Mouse (Mus musculus) gonadal fat pad, adult 2 months (tissue): ENCODE data around the gene Dnmt3l. TPM values are rescaled to one million over a fixed set of nuclear protein-coding genes. Genes with fewer than 3 reads are reported as not detected.

Source experiments
- DNase-seq: peaks from one replicate; pipeline ENCODE4 v3.0.0-alpha.2; 2012; ENCODE audit warnings: low read depth
- polyA plus RNA-seq: library from polyadenylated mRNA; depleted of rRNA; stranded (reverse); fragments of >200 nt; gene quantifications from 2 replicates; pipeline ENCODE4 v1.2.3, GENCODE M21; 2012

Gene Dnmt3l
- polyA plus RNA-seq, 1 experiment: 6.6 TPM

GRCm38 (mm10) chr10:78031987-78032386, 9.8 kb upstream of the Dnmt3l start:
- DNase-seq: no peak

- no peak for DNase-seq
Measured at GRCm38 (mm10) chr10:78037139-78037538, 4.6 kb upstream of the Dnmt3l start.

- DNase-seq: no peak
Measured at GRCm38 (mm10) chr10:78042096-78042495, 349 bp downstream of the Dnmt3l start.

DNA sequence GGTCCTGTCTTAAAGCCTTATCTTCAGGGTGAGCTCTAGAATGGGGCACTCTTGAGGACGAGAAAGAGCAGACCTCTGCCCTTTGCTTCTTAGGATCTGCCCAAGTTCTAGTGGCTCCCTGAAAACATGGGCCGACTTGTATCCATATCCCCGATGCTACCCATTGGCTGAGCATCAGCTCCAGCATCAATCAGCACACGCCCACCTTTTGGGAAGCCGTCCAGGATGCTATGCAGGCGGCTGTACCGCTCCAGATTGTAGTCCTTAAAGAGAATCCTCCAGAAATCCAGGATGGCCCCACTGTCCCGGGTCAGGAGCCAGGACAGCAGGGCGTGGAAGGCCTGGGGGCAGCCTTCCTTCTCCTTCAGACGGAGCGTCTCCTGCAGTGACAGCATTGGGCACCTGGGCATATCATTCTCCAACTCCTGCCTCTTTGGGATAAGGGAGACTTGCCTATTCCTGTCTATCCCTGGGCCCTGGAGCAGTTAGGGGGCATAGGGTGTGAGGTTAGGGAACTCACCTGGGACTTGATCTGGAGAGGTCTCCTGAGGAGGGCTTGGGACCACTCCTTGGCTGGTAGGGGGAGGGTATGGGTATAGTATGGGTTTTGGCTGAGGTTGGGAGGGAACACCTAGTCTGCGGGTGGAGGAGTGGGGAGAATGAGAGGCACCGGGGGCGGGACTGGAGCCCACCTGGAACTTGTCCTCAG, 1.1 kb downstream of the Dnmt3l start:
- no peak for DNase-seq

GRCm38 (mm10) chr10:78043406-78043836, 1.7 kb downstream of the Dnmt3l start, which contains the start of gene Aire:
Gene Aire (minus strand): TSS chr10:78043610.
- DNase-seq: no peak

GRCm38 (mm10) chr10:78044531-78044930, 2.8 kb downstream of the Dnmt3l start:
- DNase-seq: no peak

DNA sequence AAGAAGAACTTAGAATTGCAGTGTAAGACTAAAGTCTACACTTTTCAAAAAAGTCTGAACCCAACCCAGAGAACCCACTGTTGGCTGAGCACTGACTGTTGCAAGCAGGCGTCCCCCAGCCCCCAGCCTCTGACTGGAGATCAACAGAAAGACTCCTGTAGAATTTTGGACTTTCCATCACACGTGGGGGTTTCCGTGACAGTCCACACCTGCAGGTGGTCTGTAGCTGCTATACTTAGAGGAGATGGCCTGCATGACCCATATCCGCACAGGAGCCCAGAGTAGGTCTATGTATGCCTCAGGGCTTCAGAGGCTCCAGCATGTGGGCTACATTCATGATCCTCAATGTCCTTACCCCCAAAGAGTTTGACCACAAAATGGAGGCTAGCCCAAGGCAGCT, 4.6 kb downstream of the Dnmt3l start:
- no peak for DNase-seq

DNA sequence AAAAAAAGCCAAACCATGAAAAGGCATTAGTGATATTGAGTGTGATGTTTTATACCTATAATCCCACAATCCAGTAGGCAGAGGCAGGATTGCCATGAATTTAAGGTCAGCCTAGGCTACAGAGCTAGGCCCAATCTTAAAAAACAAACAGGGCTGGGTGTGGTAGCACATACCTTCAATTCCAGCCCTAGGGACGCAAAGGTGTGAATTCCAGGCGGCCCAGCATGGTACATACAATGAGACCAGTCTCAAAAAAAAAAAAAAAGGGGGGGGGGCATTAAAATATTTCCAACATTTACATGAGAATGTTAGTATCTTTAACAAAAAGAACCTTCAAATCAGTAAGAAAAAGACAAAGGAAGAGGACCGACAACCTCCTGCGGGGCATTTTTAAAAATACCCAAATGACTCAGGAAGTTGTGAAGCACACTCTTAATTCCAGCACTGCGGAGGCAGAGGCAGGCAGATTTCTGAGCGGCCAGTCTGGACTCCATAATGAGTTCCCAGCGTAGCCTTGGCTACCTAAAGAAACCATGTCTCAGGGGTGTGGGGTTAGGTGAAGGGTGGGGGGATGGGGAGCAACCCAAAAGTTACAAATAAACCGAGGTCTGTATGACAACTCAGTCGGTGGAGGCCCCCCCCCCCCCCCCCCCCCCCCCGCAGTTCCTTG, 6.4 kb downstream of the Dnmt3l start:
- DNase-seq: no peak

- no peak for DNase-seq
Measured at GRCm38 (mm10) chr10:78049519-78050035, 7.8 kb downstream of the Dnmt3l start.

GRCm38 (mm10) chr10:78054633-78055565, 13.2 kb downstream of the Dnmt3l start:
- DNase-seq: no peak

DNA sequence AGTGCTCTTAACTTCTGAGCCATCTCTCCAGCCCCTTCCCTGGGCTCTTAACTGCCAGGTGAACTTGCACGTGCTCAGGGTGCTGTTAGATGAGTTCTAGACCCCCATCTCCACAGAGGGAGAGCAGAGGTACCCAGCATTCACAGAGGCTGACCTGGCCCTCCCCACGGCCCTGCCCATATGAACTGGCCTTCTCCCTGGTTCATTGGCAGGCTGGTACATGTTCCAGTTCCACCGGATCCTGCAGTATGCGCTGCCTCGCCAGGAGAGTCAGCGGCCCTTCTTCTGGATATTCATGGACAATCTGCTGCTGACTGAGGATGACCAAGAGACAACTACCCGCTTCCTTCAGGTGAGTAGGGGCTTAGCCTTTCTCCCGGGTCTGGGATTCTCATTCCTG, 15.3 kb downstream of the Dnmt3l start:
- no peak for DNase-seq

- no peak for DNase-seq
Measured at GRCm38 (mm10) chr10:78063122-78063521, 21.4 kb downstream of the Dnmt3l start.

- DNase-seq: no peak
Measured at GRCm38 (mm10) chr10:78067226-78067625, 25.5 kb downstream of the Dnmt3l start.

DNA sequence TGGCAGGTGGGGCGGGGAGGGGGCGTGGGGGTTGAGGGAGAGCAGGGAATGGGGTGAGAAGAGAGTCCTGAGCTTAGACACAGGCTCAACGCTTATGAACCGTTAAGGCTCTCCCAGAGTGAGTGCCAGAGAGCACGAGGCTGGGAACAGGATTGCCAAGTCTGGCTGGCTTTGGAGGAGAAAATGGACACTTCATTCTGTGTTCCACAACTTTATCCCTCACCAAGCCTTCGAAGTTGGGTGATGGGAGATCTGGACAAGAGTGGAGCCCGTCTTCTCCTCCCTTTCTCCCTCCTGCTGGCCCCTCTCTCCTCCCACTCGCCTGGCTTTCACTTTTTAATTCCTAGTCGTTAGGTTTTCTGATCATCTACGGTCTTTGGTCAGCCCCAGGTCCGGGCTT, 26.8 kb downstream of the Dnmt3l start:
- no peak for DNase-seq

DNA sequence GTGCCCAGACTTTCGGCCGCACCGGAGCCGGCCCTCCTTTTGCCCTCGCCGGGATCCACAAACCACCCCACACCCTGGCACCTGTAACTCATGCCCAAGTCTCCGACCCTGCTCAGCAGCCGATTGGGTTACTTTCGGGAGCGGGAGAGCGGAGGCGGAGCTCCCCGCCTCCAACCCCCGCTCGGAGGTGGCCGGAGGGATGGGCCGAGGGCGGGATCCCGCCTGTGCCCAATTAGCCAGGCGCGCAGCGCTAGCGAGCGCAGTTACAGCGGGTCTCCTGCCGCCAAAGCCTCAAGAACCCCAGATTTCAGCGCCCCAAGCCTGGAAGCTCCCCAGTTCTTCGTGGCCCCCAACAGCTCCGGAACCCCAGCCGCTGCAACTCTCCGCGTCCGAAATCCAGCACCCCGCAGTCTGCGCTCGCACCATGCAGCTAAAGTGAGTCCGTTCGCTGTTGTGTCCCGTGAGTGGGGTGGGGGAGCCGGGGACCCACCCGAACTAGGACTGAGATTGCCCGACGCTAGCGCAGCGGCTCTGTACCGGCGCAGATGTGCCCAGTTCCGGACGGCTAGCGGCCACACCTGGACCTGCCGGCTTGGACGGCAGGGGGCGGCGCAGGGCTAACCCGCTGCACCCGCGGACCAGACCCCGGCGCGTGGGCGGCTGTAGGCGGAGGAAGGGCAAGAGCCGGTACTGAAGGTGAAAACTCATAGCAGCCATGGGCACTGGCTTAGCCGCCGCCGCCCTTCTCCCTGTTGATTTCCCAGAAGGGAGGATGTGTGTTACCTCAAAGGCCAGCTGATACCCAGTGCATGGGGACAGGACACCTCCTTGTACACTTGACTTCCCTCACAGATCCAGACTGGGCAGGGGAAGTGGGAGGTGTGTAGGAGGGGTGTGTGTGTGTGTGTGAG, 27.6 kb downstream of the Dnmt3l start, which contains the start of gene Icosl:
Icosl (plus strand) TSS at position 202 of the 911 bp plus-strand sequence.
- DNase-seq: no peak

DNA sequence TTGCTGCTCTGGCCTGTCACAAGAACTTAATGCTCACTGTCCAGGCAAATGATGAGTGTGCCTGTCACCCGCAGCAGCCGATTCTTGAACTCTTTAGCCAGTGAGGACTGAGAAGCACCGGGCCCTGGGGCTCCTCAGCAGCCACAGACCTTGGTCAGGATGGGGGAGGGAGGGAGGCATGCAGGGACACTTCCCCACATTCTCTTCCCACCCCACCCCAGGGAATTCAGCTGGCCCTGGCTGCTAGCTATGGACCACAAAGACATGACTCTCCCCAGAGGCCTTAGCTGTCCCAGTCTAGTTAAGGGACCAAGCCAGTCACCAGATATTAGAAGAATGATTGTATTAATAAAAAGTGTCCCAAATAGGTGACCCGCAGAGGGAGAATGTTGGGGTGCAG, 32.4 kb downstream of the Dnmt3l start:
- DNase-seq: no peak

DNA sequence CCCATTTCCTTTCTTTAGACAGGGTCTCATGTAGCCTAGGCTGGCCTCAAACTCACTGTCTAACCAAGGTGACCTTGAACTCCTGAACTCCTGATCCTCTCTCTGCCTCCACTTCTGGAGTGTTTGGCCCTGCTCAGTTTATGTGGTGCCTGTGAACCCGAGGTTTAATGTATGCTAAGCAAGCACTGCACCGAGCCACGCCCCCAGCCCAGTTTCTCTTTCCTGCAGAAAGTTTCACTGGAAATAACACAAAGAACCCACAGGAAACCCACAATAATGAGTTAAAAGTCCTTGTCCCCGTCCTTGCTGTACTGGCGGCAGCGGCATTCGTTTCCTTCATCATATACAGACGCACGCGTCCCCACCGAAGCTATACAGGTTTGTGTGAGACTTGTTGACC, 33.2 kb downstream of the Dnmt3l start:
- no peak for DNase-seq

DNA sequence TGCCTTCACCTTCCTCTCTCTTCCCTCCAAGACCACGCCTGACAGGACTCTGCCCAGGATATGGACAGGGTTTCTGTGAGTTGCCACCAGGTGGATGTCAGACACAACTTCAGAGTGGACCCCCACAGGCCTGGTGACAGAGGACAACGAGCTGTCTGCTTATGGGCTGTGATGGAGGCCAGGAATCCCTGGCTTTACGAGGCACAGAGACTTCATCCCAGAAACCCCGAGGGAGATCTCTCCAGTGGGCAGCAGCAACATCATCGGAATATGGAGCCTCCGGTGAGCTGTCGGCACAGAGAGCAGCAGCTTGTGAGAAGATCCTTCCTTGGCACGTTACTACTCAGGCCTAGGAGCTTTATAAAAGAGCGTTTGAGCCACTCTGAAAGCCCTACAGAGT, 36.1 kb downstream of the Dnmt3l start:
- no peak for DNase-seq

DNA sequence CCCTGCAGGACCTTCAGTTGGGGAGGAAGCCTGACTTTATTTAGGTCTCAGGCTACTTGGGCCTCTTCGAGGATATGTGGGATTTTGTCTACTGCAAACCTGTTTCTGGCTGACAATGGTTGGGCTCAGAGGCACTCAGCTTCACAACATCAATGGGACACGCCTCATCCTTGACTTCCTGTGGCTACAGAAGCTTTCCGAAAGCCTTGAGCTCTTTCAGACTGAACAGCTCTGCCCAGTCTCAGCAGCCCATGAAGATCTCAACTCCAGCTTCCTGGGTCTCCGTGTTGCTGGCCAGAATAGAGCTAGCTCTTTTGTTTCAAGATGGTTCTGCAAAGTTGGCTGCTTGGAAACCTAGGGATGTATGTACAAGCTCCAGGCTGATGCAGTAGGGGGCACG, 36.5 kb downstream of the Dnmt3l start:
- DNase-seq: no peak

GRCm38 (mm10) chr10:78079955-78080591, 38.3 kb downstream of the Dnmt3l start:
- DNase-seq: no peak
